Mouse (Mus musculus): ENCODE data around the gene Ezh2. TPM values are rescaled to one million over a fixed set of nuclear protein-coding genes. Genes with fewer than 3 reads are reported as not detected.
A peak's percentile ranks its signal among the peaks of the same experiment; 100 is the strongest.
"Not testable (repeated sequence)": the region's sequence is repeated elsewhere in the genome, so short reads cannot be mapped to it uniquely, and the experiment has no call there.

The Ezh2 gene
- total RNA-seq (2021) = 10 to 100 TPM; 20.6 to 31.0 TPM
- long read RNA-seq, experiment 1, partial matches to known transcripts = 0 of 5 reads
- long read RNA-seq, experiment 1, other reads (novel, unspliced or antisense) = 5 of 5 reads
- long read RNA-seq, experiment 2, partial matches to known transcripts = 0 of 12 reads
- long read RNA-seq, experiment 2, other reads (novel, unspliced or antisense) = 10 of 12 reads

GRCm38 (mm10) chr6:47594926-47595623 lies at the start of gene Ezh2:
Ezh2 (minus strand) TSS chr6:47595341.
- peak; percentile 98 to 99 for DNase-seq (ENCODE audit: low spot score in 2 of 2)

DNA sequence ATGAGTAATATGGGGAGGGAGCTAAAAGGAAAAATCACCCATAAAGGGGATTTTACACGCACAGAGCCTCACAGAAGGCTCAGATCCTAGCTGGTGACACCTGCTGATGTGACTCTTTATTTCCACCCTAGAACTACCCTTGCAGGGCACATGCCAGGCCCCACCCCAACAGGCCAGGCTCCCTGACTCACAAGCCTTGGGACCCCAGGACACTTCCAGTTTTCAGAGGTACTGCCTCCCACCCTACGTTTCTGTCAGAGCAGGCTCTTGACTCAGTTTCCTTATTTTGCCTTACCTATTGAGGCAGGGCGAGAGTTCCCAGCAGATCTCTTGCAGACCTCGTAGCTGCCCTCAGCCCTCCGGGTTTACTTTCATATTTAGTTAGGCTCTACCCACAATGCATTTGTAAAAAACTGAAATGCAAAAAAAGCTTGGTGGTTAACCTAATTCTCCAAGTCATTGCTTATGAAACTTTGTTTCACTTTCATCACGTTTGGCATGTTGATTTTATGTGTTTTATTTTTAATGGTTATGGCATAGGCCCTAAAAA lies 41.5 kb upstream of the Ezh2 start:
- DNase-seq (ENCODE audit: low spot score in 2 of 2) = no peak

DNA sequence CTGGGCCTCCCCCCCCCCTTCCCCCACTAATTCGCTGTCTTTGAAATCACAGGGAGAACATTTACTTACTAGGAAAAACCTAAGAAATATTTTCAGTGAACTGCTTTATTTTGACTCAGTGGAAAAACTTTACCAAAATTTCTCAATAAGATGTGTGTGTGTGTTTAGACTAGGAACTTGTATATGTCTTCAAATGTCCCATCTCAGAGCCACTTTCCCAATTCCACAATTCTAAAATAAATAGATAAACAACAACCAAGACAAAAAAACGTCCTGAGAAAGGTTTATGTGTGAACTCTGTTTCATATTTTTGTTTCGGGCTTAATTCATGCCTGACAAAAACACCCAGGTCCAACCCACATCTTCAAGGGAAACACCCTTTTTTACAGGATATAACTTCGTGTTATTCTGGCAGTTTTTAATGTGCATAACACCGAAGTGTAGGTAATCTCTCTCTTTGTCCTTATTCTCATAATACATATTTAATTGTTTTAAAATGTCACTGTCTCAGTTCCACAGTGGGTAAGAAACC lies 40.9 kb upstream of the Ezh2 start:
- no peak for DNase-seq (ENCODE audit: low spot score in 2 of 2)

DNA sequence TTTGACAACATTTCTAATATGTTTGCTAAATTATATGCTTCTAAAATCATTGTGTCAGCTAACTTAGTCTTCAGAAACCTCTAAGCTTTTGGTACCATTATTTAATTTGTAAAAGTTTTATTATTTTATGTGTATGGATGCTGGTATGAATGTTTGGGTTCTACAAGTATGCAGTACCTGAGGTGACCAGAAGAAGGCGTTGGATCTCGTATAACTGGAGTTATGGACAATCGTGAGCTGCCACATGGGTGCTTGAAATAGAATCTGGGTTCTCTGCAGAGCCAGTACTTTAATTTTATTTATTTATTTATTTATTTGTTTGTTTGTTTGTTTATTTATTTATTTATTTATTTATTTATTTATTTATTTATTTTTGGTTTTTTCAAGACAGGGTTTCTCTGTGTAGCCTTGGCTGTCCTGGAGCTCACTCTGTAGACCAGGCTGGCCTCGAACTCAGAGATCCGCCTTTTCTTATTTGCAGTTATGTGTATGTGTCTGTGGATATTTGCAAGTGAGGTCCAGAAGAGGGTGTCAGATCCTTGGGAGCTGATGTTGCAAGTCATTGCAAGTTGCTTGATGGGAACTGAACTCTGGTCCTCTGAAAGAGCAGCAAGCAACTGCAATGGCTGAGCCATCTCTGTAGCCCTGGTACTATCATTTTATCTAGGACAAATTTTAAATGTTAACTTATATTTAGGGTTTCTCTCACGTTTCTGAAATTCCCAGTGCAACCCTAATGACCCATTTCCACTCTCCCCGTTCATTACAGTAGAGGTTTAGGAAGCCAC lies 40.3 kb upstream of the Ezh2 start:
- no peak for DNase-seq (ENCODE audit: low spot score in 2 of 2)

DNA sequence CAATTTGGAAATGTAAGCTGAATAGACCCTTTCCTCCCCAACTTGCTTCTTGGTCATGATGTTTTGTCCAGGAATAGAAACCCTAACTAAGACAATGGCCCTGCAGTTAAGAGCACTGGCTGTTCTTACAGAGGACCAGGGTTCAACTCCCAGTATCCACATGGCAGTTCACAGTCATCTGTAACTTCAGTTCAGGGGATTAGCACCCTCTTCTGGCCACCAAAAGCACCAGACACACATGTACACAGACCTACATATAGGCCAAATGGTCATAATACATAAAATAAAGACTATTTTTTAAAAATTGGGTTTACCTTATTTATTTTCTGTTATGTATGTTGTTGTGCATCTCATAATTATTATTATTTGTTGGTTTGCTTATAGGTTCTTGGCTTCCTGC lies 38.3 kb upstream of the Ezh2 start:
- no peak for DNase-seq (ENCODE audit: low spot score in 2 of 2)

- not testable (repeated sequence) for DNase-seq (ENCODE audit: low spot score in 2 of 2)
Measured at GRCm38 (mm10) chr6:47630061-47630460, 34.9 kb upstream of the Ezh2 start.

GRCm38 (mm10) chr6:47627978-47628377 lies 32.8 kb upstream of the Ezh2 start:
- DNase-seq (ENCODE audit: low spot score in 2 of 2) = no peak

- DNase-seq (ENCODE audit: low spot score in 2 of 2) = not testable (repeated sequence)
Measured at GRCm38 (mm10) chr6:47626976-47627375, 31.8 kb upstream of the Ezh2 start.

DNA sequence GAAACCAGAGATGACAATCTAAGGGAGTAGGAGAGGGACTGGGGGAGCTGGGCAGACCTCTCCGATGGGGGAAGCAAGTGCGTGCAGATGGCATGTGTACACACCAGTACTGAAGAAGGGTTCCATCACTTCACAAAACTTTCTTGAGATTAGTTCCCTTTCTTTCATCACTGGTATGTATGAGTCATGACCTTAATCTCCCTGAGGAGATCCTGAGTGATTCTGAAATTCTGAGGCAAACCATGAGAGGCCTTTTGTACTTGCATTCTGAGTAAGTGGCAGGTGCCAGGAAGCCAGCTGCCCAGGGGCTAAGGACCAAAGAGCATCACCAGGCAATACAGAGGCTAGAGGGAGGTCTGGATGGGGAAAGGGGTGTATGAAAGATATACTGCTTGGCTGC lies 25.9 kb upstream of the Ezh2 start:
- DNase-seq (ENCODE audit: low spot score in 2 of 2) = no peak

GRCm38 (mm10) chr6:47608306-47608705 lies 13.2 kb upstream of the Ezh2 start:
- not testable (repeated sequence) for DNase-seq (ENCODE audit: low spot score in 2 of 2)

- no peak for DNase-seq (ENCODE audit: low spot score in 2 of 2)
Measured at GRCm38 (mm10) chr6:47601931-47602330, 6.8 kb upstream of the Ezh2 start.

DNA sequence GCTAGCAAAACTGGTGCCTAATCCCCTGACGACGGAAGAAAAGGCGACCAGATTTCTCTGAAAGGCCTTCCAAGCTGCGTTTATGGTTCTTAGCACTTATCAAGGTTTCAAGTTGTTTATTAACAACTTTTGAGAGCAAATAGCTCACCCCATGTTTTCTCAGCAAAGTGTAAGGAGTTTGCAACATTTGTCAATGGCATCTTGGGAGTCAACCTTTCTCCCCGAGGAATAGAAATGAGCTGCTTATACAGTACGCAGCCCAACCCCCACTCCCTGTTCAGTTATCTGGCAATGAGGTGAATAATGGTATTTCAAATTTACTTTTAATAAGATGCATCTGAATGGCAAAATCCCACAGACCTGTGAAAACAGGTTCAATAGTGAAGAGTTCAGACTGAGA lies 555 bp upstream of the Ezh2 start:
- DNase-seq (ENCODE audit: low spot score in 2 of 2) = no peak

DNA sequence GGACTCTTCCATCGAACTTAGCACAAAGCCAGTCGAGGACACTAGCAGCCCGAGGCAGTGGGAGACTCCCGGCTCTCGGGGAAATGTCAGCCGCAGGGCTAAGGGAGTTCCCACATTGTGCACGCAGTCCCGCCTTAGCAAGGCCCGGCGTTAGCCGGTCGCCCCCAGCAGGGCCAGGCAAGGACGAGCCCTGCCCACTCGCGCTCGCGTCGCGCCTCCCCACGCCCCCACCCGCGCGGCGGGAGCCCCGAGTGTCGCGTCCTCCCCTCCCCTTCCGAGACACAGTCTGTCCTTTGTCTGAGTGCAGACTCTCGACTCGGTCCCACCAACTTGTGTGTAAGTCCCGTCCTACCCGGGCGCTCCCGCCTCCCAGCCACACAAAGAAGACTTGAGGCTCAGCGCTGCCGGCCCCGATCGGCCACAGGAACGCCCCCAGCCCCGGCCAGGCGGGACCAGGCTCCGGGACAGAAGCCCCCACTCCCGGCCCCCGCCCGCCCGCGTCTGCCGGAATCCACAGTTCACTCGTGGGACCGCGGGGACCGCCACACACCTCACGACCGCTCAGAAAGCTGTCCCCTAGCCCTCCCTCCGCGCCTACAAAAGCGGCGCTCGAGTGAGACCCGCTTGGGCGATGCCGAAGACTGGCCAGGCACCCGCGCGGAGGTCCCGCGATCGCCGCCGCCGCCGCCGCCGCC lies 853 bp downstream of the Ezh2 start:
- DNase-seq (ENCODE audit: low spot score in 2 of 2) = peak; percentile 71 to 73

DNA sequence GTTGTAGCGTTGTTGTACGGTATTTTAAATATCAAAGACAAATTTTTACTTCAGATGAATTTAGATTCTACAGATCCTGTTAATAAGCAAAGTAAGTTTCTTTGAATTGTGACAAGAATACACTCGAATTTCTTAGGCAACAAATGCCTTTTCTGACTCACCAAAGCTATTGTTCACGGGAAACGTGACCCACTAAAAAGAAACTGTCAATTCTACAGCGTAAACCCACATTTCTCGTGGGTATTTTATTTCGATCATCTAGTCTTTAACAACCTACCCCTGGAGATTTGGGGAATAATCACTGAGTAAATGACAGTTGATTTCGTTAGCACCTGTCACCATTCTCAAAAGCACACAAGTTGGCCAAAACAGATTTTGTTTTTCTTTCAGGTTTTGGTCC lies 1.6 kb downstream of the Ezh2 start:
- DNase-seq (ENCODE audit: low spot score in 2 of 2) = no peak

DNA sequence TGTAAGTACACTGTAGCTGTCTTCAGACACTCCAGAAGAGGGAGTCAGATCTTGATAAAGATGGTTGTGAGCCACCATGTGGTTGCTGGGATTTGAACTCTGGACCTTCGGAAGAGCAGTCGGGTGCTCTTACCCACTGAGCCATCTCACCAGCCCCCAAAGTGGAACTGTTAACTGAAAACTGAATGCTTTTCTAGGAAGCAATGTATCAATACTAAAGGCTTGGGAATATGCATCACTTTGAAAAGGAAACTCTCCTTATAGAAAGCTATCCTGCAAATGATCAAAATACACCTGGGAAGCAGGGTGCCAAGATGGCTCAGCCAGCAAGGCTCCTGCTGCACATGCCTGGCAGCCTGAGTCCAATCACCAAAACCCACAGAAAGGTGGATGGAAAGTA lies 7.8 kb downstream of the Ezh2 start:
- DNase-seq (ENCODE audit: low spot score in 2 of 2) = not testable (repeated sequence)

GRCm38 (mm10) chr6:47572887-47573286 lies 22.3 kb downstream of the Ezh2 start:
- DNase-seq (ENCODE audit: low spot score in 2 of 2) = no peak

- DNase-seq (ENCODE audit: low spot score in 2 of 2) = no peak
Measured at GRCm38 (mm10) chr6:47565326-47566035, 29.7 kb downstream of the Ezh2 start.

DNA sequence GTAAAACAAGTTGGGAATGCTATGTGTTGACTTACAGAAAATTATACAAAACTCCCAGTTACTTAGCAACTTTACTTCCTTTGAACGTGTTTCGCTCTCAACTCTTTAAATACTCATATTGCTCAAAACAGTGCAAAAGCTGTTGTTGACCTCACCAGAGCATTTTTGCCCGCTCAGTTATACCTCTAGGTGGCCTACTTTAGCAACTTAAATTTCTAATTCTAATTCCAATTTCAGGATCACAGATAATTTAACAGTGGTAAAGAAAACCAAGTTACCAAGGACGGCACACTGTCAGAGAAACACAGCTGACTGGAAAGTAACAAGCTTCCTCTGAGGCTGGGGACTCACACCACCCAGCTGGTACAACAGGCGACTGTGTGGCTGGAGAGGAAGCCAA lies 33.7 kb downstream of the Ezh2 start:
- DNase-seq (ENCODE audit: low spot score in 2 of 2) = no peak

DNA sequence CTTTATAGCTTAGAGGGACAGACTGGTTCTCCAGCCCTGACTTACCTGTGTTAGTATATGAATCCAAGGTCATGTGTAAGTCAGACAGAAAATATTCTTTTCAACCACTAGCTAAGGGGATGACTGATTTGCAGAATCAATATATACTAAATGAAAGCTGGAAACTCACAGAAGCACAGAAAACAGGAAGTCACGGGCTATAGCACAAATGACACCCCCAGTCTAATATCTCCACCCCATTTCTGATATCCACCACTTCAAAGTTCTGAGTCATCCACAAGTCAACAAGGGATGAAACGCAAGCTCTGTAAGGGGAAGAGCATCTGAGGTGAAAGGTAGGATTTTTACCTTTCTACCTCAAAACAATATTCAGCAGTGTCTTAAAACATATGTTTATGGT lies 34.3 kb downstream of the Ezh2 start:
- DNase-seq (ENCODE audit: low spot score in 2 of 2) = no peak

- no peak for DNase-seq (ENCODE audit: low spot score in 2 of 2)
Measured at GRCm38 (mm10) chr6:47560407-47560806, 34.7 kb downstream of the Ezh2 start.

Data from layer of hippocampus, postnatal 14 days (tissue).